Mouse (Mus musculus): Measurements from ENCODE around the gene Cdc26. TPM values are rescaled to one million over a fixed set of nuclear protein-coding genes. Genes with fewer than 3 reads are reported as not detected.

Cdc26 gene
- total and polyA plus RNA-seq, 3 experiments: 80.4 to 81.4 TPM; not detected in 1

- Histone ChIP-seq H3K36me3 (ENCODE audit: control insufficient read depth in 1 of 2, insufficient read depth in 2 of 2, low read length in 2 of 2) (peaks cover 11 to 35% of the 10 kb centered on the region in 2 experiments), H3K4me1 (ENCODE audit: control insufficient read depth in 1 of 2, insufficient read depth in 2 of 2, low read length in 2 of 2) (peaks cover 4 to 8% of the 10 kb centered on the region in 2 experiments), H3K9me3 (replicated peaks; ENCODE audit: insufficient read depth, low read length) (no peaks in the 10 kb centered on the region), H3K4me3 (ENCODE audit: control insufficient read depth in 1 of 2, insufficient read depth in 1 of 2, low read depth in 2 of 2, low read length in 2 of 2) (no peak overlapping the region), H3K27me3 (ENCODE audit: control insufficient read depth in 1 of 2, insufficient read depth in 2 of 2, low read length in 2 of 2) (no peaks in the 10 kb centered on the region), H3K79me2 (ENCODE audit: control insufficient read depth, insufficient read depth, low read length, poor library complexity) (peaks cover 10% of the 10 kb centered on the region), H3K27ac (ENCODE audit: control insufficient read depth, low read depth, low read length) (no peak overlapping the region), H3K9ac (ENCODE audit: control insufficient read depth, low read depth, low read length, poor library complexity, severe bottlenecking) (no peak overlapping the region)
- peak; percentile 43; the same call in 1 of the 2 replicates for TF ChIP-seq ZNF384 (IDR thresholded peaks at IDR 0.05; ENCODE audit: low read depth, low read length)
- no peak for TF ChIP-seq POLR2A (IDR thresholded peaks at IDR 0.05; ENCODE audit: control insufficient read depth in 1 of 2, insufficient read depth in 1 of 2, low read depth in 1 of 2, low read length in 2 of 2, poor library complexity in 1 of 2)
- no peak for TF ChIP-seq POLR2AphosphoS5 (IDR thresholded peaks at IDR 0.05; ENCODE audit: borderline replicate concordance, low read depth, low read length)
- no peak for TF ChIP-seq SIN3A (IDR thresholded peaks at IDR 0.05; ENCODE audit: low read length)
- DNase-seq (ENCODE audit: low read depth, low spot score): no peak
These were observed 9.5 kb downstream of the Cdc26 start for GRCm38 (mm10) chr4:62398956-62399355.

- TF ChIP-seq CHD2 (IDR thresholded peaks at IDR 0.05; ENCODE audit: low read length): no peak
- no peak for TF ChIP-seq BHLHE40 (IDR thresholded peaks at IDR 0.05; ENCODE audit: borderline replicate concordance, low read depth, low read length)
- no peak for TF ChIP-seq E2F4 (IDR thresholded peaks at IDR 0.05; ENCODE audit: borderline replicate concordance, low read depth, low read length)
- TF ChIP-seq CTCF (IDR thresholded peaks at IDR 0.05 in 2 of 3, conservative IDR thresholded peaks at IDR 0.05 in 1 of 3; ENCODE audit: control insufficient read depth in 1 of 3, insufficient read depth in 1 of 3, low read depth in 2 of 3, low read length in 3 of 3, poor library complexity in 1 of 3, severe bottlenecking in 1 of 3): no peak
- TF ChIP-seq MAX (IDR thresholded peaks at IDR 0.05; ENCODE audit: low read length): no peak
- TF ChIP-seq TCF12 (IDR thresholded peaks at IDR 0.05; ENCODE audit: low read depth, low read length): peak; percentile 69; the same call in 1 of the 2 replicates
- TF ChIP-seq RCOR1 (IDR thresholded peaks at IDR 0.05; ENCODE audit: low read depth, low read length): no peak
- TF ChIP-seq HCFC1 (IDR thresholded peaks at IDR 0.05; ENCODE audit: low read depth, low read length): no peak
- no peak for TF ChIP-seq ZC3H11A (IDR thresholded peaks at IDR 0.05; ENCODE audit: low read depth, low read length)
- TF ChIP-seq USF2 (IDR thresholded peaks at IDR 0.05; ENCODE audit: borderline replicate concordance in 1 of 2, insufficient read depth in 1 of 2, low read depth in 1 of 2, low read length in 2 of 2): no peak
- TF ChIP-seq ZNF384 (IDR thresholded peaks at IDR 0.05; ENCODE audit: low read depth, low read length): no peak
- no peak for TF ChIP-seq GABPA (IDR thresholded peaks at IDR 0.05; ENCODE audit: low read depth, low read length)
- no peak for TF ChIP-seq MYC (IDR thresholded peaks at IDR 0.05; ENCODE audit: low read depth, low read length)
- TF ChIP-seq NELFE (IDR thresholded peaks at IDR 0.05; ENCODE audit: low read depth, low read length): no peak
- TF ChIP-seq ZMIZ1 (IDR thresholded peaks at IDR 0.05; ENCODE audit: low read depth, low read length): no peak
- peak; percentile 36 to 55; a peak in 3 of 4 replicates for TF ChIP-seq EP300 (IDR thresholded peaks at IDR 0.05; ENCODE audit: low read depth in 1 of 2, low read length in 2 of 2)
- TF ChIP-seq MAZ (IDR thresholded peaks at IDR 0.05; ENCODE audit: low read depth, low read length): no peak
- no peak for TF ChIP-seq POLR2AphosphoS5 (IDR thresholded peaks at IDR 0.05; ENCODE audit: borderline replicate concordance, low read depth, low read length)
- no peak for TF ChIP-seq UBTF (IDR thresholded peaks at IDR 0.05; ENCODE audit: borderline replicate concordance, insufficient read depth, low read depth, low read length)
- no peak for TF ChIP-seq POLR2A (IDR thresholded peaks at IDR 0.05; ENCODE audit: control insufficient read depth in 1 of 2, insufficient read depth in 1 of 2, low read depth in 1 of 2, low read length in 2 of 2, poor library complexity in 1 of 2)
- TF ChIP-seq TBP (IDR thresholded peaks at IDR 0.05; ENCODE audit: low read depth, low read length): no peak
- peak; percentile 85 for TF ChIP-seq TAL1 (IDR thresholded peaks at IDR 0.05; ENCODE audit: low read length)
- peak; percentile 67 for TF ChIP-seq GATA1 (IDR thresholded peaks at IDR 0.05; ENCODE audit: low read depth, low read length)
- no peak for TF ChIP-seq POLR2AphosphoS2 (IDR thresholded peaks at IDR 0.05; ENCODE audit: low read length)
- 0 out of 2 replicates have a peak, but pooled peaks have one; percentile 38 for TF ChIP-seq ETS1 (IDR thresholded peaks at IDR 0.05; ENCODE audit: low read depth, low read length)
- TF ChIP-seq MYB (IDR thresholded peaks at IDR 0.05; ENCODE audit: low read depth, low read length): no peak
- Histone ChIP-seq H3K4me1 (ENCODE audit: control insufficient read depth in 1 of 2, insufficient read depth in 2 of 2, low read length in 2 of 2) (peaks cover 4 to 8% of the 10 kb centered on the region in 2 experiments), H3K9ac (ENCODE audit: control insufficient read depth, low read depth, low read length, poor library complexity, severe bottlenecking) (no peak overlapping the region), H3K27ac (ENCODE audit: control insufficient read depth, low read depth, low read length) (no peak overlapping the region), H3K27me3 (ENCODE audit: control insufficient read depth in 1 of 2, insufficient read depth in 2 of 2, low read length in 2 of 2) (no peaks in the 10 kb centered on the region), H3K9me3 (replicated peaks; ENCODE audit: insufficient read depth, low read length) (no peaks in the 10 kb centered on the region), H3K36me3 (ENCODE audit: control insufficient read depth in 1 of 2, insufficient read depth in 2 of 2, low read length in 2 of 2) (peaks cover 11 to 34% of the 10 kb centered on the region in 2 experiments), H3K79me2 (ENCODE audit: control insufficient read depth, insufficient read depth, low read length, poor library complexity) (peaks cover 6% of the 10 kb centered on the region; the same call in 1 of the 2 replicates), H3K4me3 (ENCODE audit: control insufficient read depth in 1 of 2, insufficient read depth in 1 of 2, low read depth in 2 of 2, low read length in 2 of 2) (no peak overlapping the region)
- DNase-seq (ENCODE audit: low read depth, low spot score): peak; percentile 37
These were observed 10.7 kb downstream of the Cdc26 start for GRCm38 (mm10) chr4:62397616-62398365.
